Mouse (Mus musculus) splenic B cell, adult 2 months (primary cell): ENCODE data around the gene Gtf2h4.

Experiments used
- DNase-seq: peaks from one replicate; pipeline ENCODE4 v3.0.0-alpha.2; 2011; ENCODE audit warnings: low read depth, low spot score
- H3K27me3 ChIP-seq: 2 replicates; pipeline ENCODE4 v1.6.1; 2012; ENCODE audit warnings: mild to moderate bottlenecking, low read length, moderate library complexity, mixed read lengths; ENCODE audit not compliant: control insufficient read depth, poor library complexity, insufficient read depth, severe bottlenecking
- H3K36me3 ChIP-seq: 2 replicates; pipeline ENCODE4 v1.6.1; 2012; ENCODE audit warnings: mild to moderate bottlenecking, low read length, moderate library complexity, mixed read lengths; ENCODE audit not compliant: control insufficient read depth, poor library complexity, insufficient read depth, severe bottlenecking

The Gtf2h4 gene

GRCm38 (mm10) chr17:35685061-35685460 lies 11.5 kb upstream of the Gtf2h4 start:
- DNase-seq: no peak
- Histone ChIP-seq H3K36me3 (no peaks in the 10 kb centered on the region), H3K27me3 (no peaks in the 10 kb centered on the region)

- Histone ChIP-seq H3K36me3 (no peaks in the 10 kb centered on the region), H3K27me3 (no peaks in the 10 kb centered on the region)
- no peak for DNase-seq
These were observed 8.4 kb upstream of the Gtf2h4 start for GRCm38 (mm10) chr17:35681986-35682385.

- H3K27me3 ChIP-seq: no peaks in the 10 kb centered on the region
- H3K36me3 ChIP-seq: no peaks in the 10 kb centered on the region
- DNase-seq: no peak
These were observed 7.1 kb upstream of the Gtf2h4 start for GRCm38 (mm10) chr17:35680591-35680990.

GRCm38 (mm10) chr17:35672527-35672926 lies 1.0 kb downstream of the Gtf2h4 start:
- H3K36me3 ChIP-seq: no peaks in the 10 kb centered on the region
- DNase-seq: no peak
- no peaks in the 10 kb centered on the region for H3K27me3 ChIP-seq

- DNase-seq: no peak
- no peaks in the 10 kb centered on the region for H3K27me3 ChIP-seq
- no peaks in the 10 kb centered on the region for H3K36me3 ChIP-seq
These were observed 1.7 kb downstream of the Gtf2h4 start for GRCm38 (mm10) chr17:35671846-35672245.

- DNase-seq: no peak
- H3K27me3 ChIP-seq: no peaks in the 10 kb centered on the region
- H3K36me3 ChIP-seq: no peaks in the 10 kb centered on the region
These were observed 3.8 kb downstream of the Gtf2h4 start for GRCm38 (mm10) chr17:35669731-35670130.

- DNase-seq: peak; percentile 98
- H3K36me3 ChIP-seq: no peaks in the 10 kb centered on the region; the same call in 1 of the 2 replicates
- H3K27me3 ChIP-seq: no peaks in the 10 kb centered on the region
These were observed 6.0 kb downstream of the Gtf2h4 start, which contains the start of gene Vars2 for GRCm38 (mm10) chr17:35667334-35668065. Gene Vars2 (minus strand): TSS chr17:35667592.

- peak; percentile 29 for DNase-seq
- Histone ChIP-seq H3K27me3 (no peaks in the 10 kb centered on the region), H3K36me3 (no peaks in the 10 kb centered on the region; the same call in 1 of the 2 replicates)
These were observed 6.7 kb downstream of the Gtf2h4 start for GRCm38 (mm10) chr17:35666851-35667256.

GRCm38 (mm10) chr17:35665957-35666515 lies 7.5 kb downstream of the Gtf2h4 start:
- Histone ChIP-seq H3K27me3 (no peaks in the 10 kb centered on the region), H3K36me3 (no peaks in the 10 kb centered on the region; the same call in 1 of the 2 replicates)
- peak; percentile 63 for DNase-seq

- Histone ChIP-seq H3K27me3 (no peaks in the 10 kb centered on the region), H3K36me3 (peaks cover 5% of the 10 kb centered on the region; the same call in 1 of the 2 replicates)
- DNase-seq: no peak
These were observed 20.5 kb downstream of the Gtf2h4 start for GRCm38 (mm10) chr17:35653086-35653485.

GRCm38 (mm10) chr17:35649429-35649828 lies 24.1 kb downstream of the Gtf2h4 start:
- no peak for DNase-seq
- no peaks in the 10 kb centered on the region for H3K27me3 ChIP-seq
- H3K36me3 ChIP-seq: no peaks in the 10 kb centered on the region

GRCm38 (mm10) chr17:35643609-35644236 lies 29.8 kb downstream of the Gtf2h4 start, which contains the start of gene Mucl3:
Gene Mucl3 (minus strand): TSS chr17:35643695.
- H3K27me3 ChIP-seq: no peaks in the 10 kb centered on the region
- no peaks in the 10 kb centered on the region for H3K36me3 ChIP-seq
- no peak for DNase-seq

- Histone ChIP-seq H3K36me3 (no peaks in the 10 kb centered on the region), H3K27me3 (no peaks in the 10 kb centered on the region)
- no peak for DNase-seq
These were observed 34.2 kb downstream of the Gtf2h4 start for GRCm38 (mm10) chr17:35639352-35639751.

- no peaks in the 10 kb centered on the region for H3K36me3 ChIP-seq
- no peaks in the 10 kb centered on the region for H3K27me3 ChIP-seq
- peak; percentile 41 for DNase-seq
These were observed 34.9 kb downstream of the Gtf2h4 start for GRCm38 (mm10) chr17:35638475-35639190.
